Mouse (Mus musculus) heart, adult 2 months (tissue): ENCODE results near the gene Gm49403. TPM values are rescaled to one million over a fixed set of nuclear protein-coding genes. Genes with fewer than 3 reads are reported as not detected.
A peak's percentile ranks its signal among the peaks of the same experiment; 100 is the strongest.
"Not testable (repeated sequence)": the region's sequence is repeated elsewhere in the genome, so short reads cannot be mapped to it uniquely, and the experiment has no call there.

Source experiments
- DNase-seq, 2 experiments: peaks; one replicate each; pipeline ENCODE4 v3.0.0; 2021
- H3K27ac ChIP-seq: fragments of 200-600 bp; 2 replicates; pipeline ENCODE4 v1.8.1; 2022
- H3K27me3 ChIP-seq: fragments of 200-500 bp; 2 replicates; pipeline ENCODE4 v1.6.1; 2012; ENCODE audit warnings: mild to moderate bottlenecking, low read length, inconsistent platforms, mixed read lengths; ENCODE audit not compliant: control insufficient read depth, insufficient read depth
- H3K36me3 ChIP-seq: fragments of 200-500 bp; 2 replicates; pipeline ENCODE4 v1.6.1; 2012; ENCODE audit warnings: low read length, inconsistent platforms; ENCODE audit not compliant: control insufficient read depth, insufficient read depth
- H3K4me1 ChIP-seq: fragments of 200-500 bp; 2 replicates; pipeline ENCODE4 v1.6.1; 2011; ENCODE audit warnings: low read length; ENCODE audit not compliant: control insufficient read depth, insufficient read depth
- H3K4me3 ChIP-seq: fragments of 200-600 bp; 2 replicates; pipeline ENCODE4 v1.8.1; 2022
- H3K79me2 ChIP-seq: fragments of 200-500 bp; replicated peaks from 2 replicates; pipeline ENCODE4 v1.6.1; 2012; ENCODE audit warnings: mild to moderate bottlenecking, inconsistent platforms, low read length, moderate library complexity, mixed read lengths; ENCODE audit not compliant: control insufficient read depth, insufficient read depth
- H3K9ac ChIP-seq: fragments of 200-500 bp; 2 replicates; pipeline ENCODE4 v1.6.1; 2012; ENCODE audit warnings: low read depth, mild to moderate bottlenecking, control low read depth, inconsistent platforms, low read length, mixed read lengths
- CTCF ChIP-seq: fragments of 200-600 bp; IDR thresholded peaks from 2 replicates; pipeline ENCODE4 v1.8.1; 2022; ENCODE audit warnings: antibody characterized with exemption, mild to moderate bottlenecking, moderate library complexity
- EP300 ChIP-seq: fragments of 200-500 bp; IDR thresholded peaks from 2 replicates; pipeline ENCODE4 v1.6.1; 2011; ENCODE audit warnings: low read depth, low read length, control low read depth; ENCODE audit not compliant: insufficient read depth
- POLR2A ChIP-seq: fragments of 200-500 bp; IDR thresholded peaks from 2 replicates; pipeline ENCODE4 v1.6.1; 2011; ENCODE audit warnings: mild to moderate bottlenecking, low read depth, low read length, control low read depth; ENCODE audit not compliant: insufficient read depth
- WGBS: fragments of 180-500 bp; shearing (Covaris S2); methylation state at CpG from one replicate; pipeline ENCODE4 v1.1.7; 2018; 5-methylcytosine and 5-hydroxymethylcytosine counted together
- intact Hi-C: fragments of 180-260 bp; cut with DNase I; formaldehyde crosslinking; loops from one replicate; pipeline ENCODE4 v1.15.1; 2025
- polyA plus RNA-seq: library from polyadenylated mRNA; depleted of rRNA; stranded (reverse); fragments of >200 nt; gene quantifications from 2 replicates; pipeline ENCODE4 v1.2.3, GENCODE M21; 2012
- total RNA-seq, 2 experiments: library from RNA; stranded (reverse); gene quantifications; 2 replicates each; pipeline ENCODE4 v1.2.3; 2021

Gene Gm49403
- total and polyA plus RNA-seq, 3 experiments: not detected

GRCm38 (mm10) chr19:8864265-8864664, 19.5 kb upstream of the Gm49403 start:
- Histone ChIP-seq H3K27ac (no peak overlapping the region), H3K27me3 (0 out of 2 replicates have a peak, but pooled peaks cover 2% of the 10 kb centered on the region), H3K4me1 (no peaks in the 10 kb centered on the region), H3K9ac (no peak overlapping the region), H3K36me3 (no peaks in the 10 kb centered on the region), H3K4me3 (no peak overlapping the region), H3K79me2 (no peaks in the 10 kb centered on the region)
- 69% methylated on average over 6 of the region's 6 CpGs for WGBS
- intact Hi-C loops: no loop called here
- DNase-seq: no peak
- TF ChIP-seq POLR2A (no peak), CTCF (no peak), EP300 (no peak)

- 70% methylated on average over 3 of the region's 3 CpGs for WGBS
- H3K9ac ChIP-seq, H3K36me3 ChIP-seq, DNase-seq, H3K4me1 ChIP-seq, H3K27me3 ChIP-seq, H3K4me3 ChIP-seq, H3K79me2 ChIP-seq: not testable (repeated sequence)
- intact Hi-C loops: loop anchor here (2.0 to 5.0 kb wide), 3 partner anchors 18 to 97 kb away; partner anchors contain the start of genes 1810009A15Rik, Eef1g, Gm49416 and Polr2g
- H3K27ac ChIP-seq: peak overlapping the region; percentile 94; the same call in 1 of the 2 replicates
These were observed 13.3 kb upstream of the Gm49403 start for GRCm38 (mm10) chr19:8870381-8870780.

- peak overlapping the region; percentile 91 for H3K4me3 ChIP-seq
- H3K9ac ChIP-seq: peak overlapping the region; percentile 52
- H3K27ac ChIP-seq: peak overlapping the region; percentile 94
- 0 out of 2 replicates have a peak, but pooled peaks cover 1% of the 10 kb centered on the region for H3K79me2 ChIP-seq
- H3K27me3 ChIP-seq: no peaks in the 10 kb centered on the region
- peaks cover 3% of the 10 kb centered on the region for H3K4me1 ChIP-seq
- 22% methylated on average over 9 of the region's 9 CpGs for WGBS
- intact Hi-C loops: loop anchor here (1.0 to 5.0 kb wide), 4 partner anchors 9 to 96 kb away; partner anchors contain the start of genes 1810009A15Rik, Eef1g, Gm49416 and Polr2g
- no peak for DNase-seq
- peaks cover 2% of the 10 kb centered on the region; the same call in 1 of the 2 replicates for H3K36me3 ChIP-seq
- TF ChIP-seq EP300 (no peak), CTCF (no peak), POLR2A (no peak)
These were observed 12.9 kb upstream of the Gm49403 start for GRCm38 (mm10) chr19:8870838-8871237.

GRCm38 (mm10) chr19:8871267-8872186, 12.2 kb upstream of the Gm49403 start, which contains the start of gene Ubxn1:
Ubxn1 (plus strand) TSS chr19:8871496.
- 0 out of 2 replicates have a peak, but pooled peaks cover 1% of the 10 kb centered on the region for H3K79me2 ChIP-seq
- no peaks in the 10 kb centered on the region for H3K27me3 ChIP-seq
- peak; percentile 98 to 99 for DNase-seq
- peaks cover 2% of the 10 kb centered on the region; the same call in 1 of the 2 replicates for H3K36me3 ChIP-seq
- H3K27ac ChIP-seq: peak within 1 kb of the TSS; percentile 94
- peak within 1 kb of the TSS; percentile 83 for H3K9ac ChIP-seq
- 1% methylated on average over 59 of the region's 59 CpGs for WGBS
- TF ChIP-seq EP300 (peak; percentile 96), CTCF (no peak), POLR2A (peak; percentile 87)
- peaks cover 3% of the 10 kb centered on the region for H3K4me1 ChIP-seq
- intact Hi-C loops: loop anchor here (1.0 to 5.0 kb wide), 4 partner anchors 9 to 96 kb away; partner anchors contain the start of genes 1810009A15Rik, Eef1g, Gm49416 and Polr2g
- H3K4me3 ChIP-seq: peak within 1 kb of the TSS; percentile 91

GRCm38 (mm10) chr19:8872266-8872840, 11.4 kb upstream of the Gm49403 start:
- H3K79me2 ChIP-seq: 0 out of 2 replicates have a peak, but pooled peaks cover 1% of the 10 kb centered on the region
- 62% methylated on average over 10 of the region's 10 CpGs for WGBS

More at GRCm38 (mm10) chr19:8872266-8872840, 11.4 kb upstream of the Gm49403 start:
- peaks cover 3% of the 10 kb centered on the region for H3K4me1 ChIP-seq
- no peaks in the 10 kb centered on the region for H3K27me3 ChIP-seq
- peak overlapping the region; percentile 94 for H3K27ac ChIP-seq
- peak overlapping the region; percentile 83 for H3K9ac ChIP-seq
- intact Hi-C loops: loop anchor here (5.0 kb wide), 1 partner anchor 95 kb away; the partner anchor contains the start of gene Eef1g
- peak overlapping the region; percentile 91 for H3K4me3 ChIP-seq
- DNase-seq: no peak
- peaks cover 2% of the 10 kb centered on the region; the same call in 1 of the 2 replicates for H3K36me3 ChIP-seq
- TF ChIP-seq CTCF (no peak), EP300 (no peak), POLR2A (no peak)
